8 mouse cellular contexts compared by ENCODE assay signal in the genomic region with DNA sequence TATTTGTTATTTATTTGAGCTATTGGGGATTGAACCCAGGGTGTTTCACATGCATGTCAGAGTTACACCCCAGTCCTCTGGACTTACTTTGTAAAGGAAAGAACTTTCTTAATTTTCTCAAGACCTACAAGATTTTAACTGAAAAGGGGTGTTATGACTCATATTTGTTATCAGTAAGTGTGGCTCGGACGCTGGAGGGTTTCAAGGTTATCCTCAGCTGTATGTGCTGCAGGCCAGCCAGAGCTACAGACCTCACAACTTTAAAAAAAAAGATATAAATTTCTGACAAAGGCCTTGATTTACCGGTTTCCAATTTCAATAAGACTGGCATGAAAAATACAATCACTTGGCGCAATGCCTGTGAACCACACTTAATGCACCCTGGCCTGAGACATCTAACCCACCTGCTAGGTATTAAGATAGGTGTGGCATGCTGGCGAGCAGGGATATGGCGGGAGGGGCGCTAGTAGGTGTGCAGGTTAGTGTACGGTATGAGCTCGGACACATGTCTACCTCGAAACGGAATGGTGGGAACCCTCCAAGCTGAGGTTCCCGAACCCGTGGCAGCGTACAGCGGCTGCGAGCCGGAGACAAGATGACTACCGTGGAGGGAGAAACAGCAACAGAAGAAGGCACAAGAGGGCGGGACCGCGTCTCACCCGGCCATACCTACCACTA. TPM values are rescaled to one million over a fixed set of nuclear protein-coding genes. Genes with fewer than 3 reads are reported as not detected.
DNase-seq lines count a peak whose midpoint lies in the region; ATAC-seq and TF ChIP-seq lines count a peak whose summit lies in the region.

No protein-coding gene starts in this region.

- ATAC-seq in kidney, embryonic 15.5 days (replicated peaks; ENCODE audit: low FRiP score): peak; percentile 47
- ATAC-seq in hindbrain, embryonic 11.5 days (ENCODE audit: low FRiP score): peak; percentile 63
- ATAC-seq in midbrain, embryonic 12.5 days (ENCODE audit: low FRiP score, low read depth): no peak

- TF ChIP-seq CTCF in bone marrow, adult 2 months (IDR thresholded peaks at IDR 0.05; ENCODE audit: control insufficient read depth, insufficient read depth, low read length): no peak

- peaks cover 9% of the 10 kb centered on the region for H3K4me1 ChIP-seq in kidney, embryonic 15.5 days
- H3K4me1 ChIP-seq in bone marrow, adult 2 months (ENCODE audit: control insufficient read depth, insufficient read depth, low read length): peaks cover 2% of the 10 kb centered on the region; the same call in 1 of the 2 replicates
- H3K4me1 ChIP-seq in hindbrain, embryonic 11.5 days (replicated peaks; ENCODE audit: control insufficient read depth, insufficient read depth, low read length): 0 out of 2 replicates have a peak, but pooled peaks cover 2% of the 10 kb centered on the region
- peaks cover 11% of the 10 kb centered on the region; the same call in 1 of the 2 replicates for H3K4me1 ChIP-seq in midbrain, embryonic 12.5 days

- peaks cover 8% of the 10 kb centered on the region; the same call in 1 of the 2 replicates for H3K36me3 ChIP-seq in kidney, embryonic 15.5 days
- no peaks in the 10 kb centered on the region for H3K36me3 ChIP-seq in hindbrain, embryonic 11.5 days (ENCODE audit: control insufficient read depth, insufficient read depth, low read length)
- peaks cover 6% of the 10 kb centered on the region; the same call in 1 of the 2 replicates for H3K36me3 ChIP-seq in midbrain, embryonic 12.5 days

- H3K4me3 ChIP-seq in kidney, embryonic 15.5 days (replicated peaks): peak overlapping the region; percentile 79
- peak overlapping the region; percentile 74 for H3K4me3 ChIP-seq in bone marrow, adult 2 months (replicated peaks; ENCODE audit: control insufficient read depth, low read depth, low read length)
- H3K4me3 ChIP-seq in hindbrain, embryonic 11.5 days (ENCODE audit: low read depth, low read length): peak overlapping the region; percentile 67
- peak overlapping the region; percentile 73 for H3K4me3 ChIP-seq in midbrain, embryonic 12.5 days

- H3K9me3 ChIP-seq in kidney, embryonic 15.5 days (replicated peaks): no peaks in the 10 kb centered on the region
- H3K9me3 ChIP-seq in hindbrain, embryonic 11.5 days (ENCODE audit: control insufficient read depth, low read length): no peaks in the 10 kb centered on the region
- no peaks in the 10 kb centered on the region for H3K9me3 ChIP-seq in midbrain, embryonic 12.5 days

- H3K4me2 ChIP-seq in kidney, embryonic 15.5 days: peak overlapping the region; percentile 87
- H3K4me2 ChIP-seq in hindbrain, embryonic 11.5 days (replicated peaks; ENCODE audit: low read depth, low read length): peak overlapping the region; percentile 78
- H3K4me2 ChIP-seq in midbrain, embryonic 12.5 days (replicated peaks): peak overlapping the region; percentile 81

- no peak for DNase-seq in kidney, adult 11 months
- DNase-seq in hindbrain, embryonic 11.5 days (ENCODE audit: low spot score): no peak
- DNase-seq in urinary bladder, adult 2 months (ENCODE audit: low spot score): no peak
- DNase-seq in layer of hippocampus, adult 11-12 months (ENCODE audit: low spot score): no peak
- DNase-seq in layer of hippocampus, postnatal 10 days (ENCODE audit: low spot score in 2 of 2): no peak

- peak overlapping the region; percentile 82 for H3K9ac ChIP-seq in kidney, embryonic 15.5 days
- peak overlapping the region; percentile 77 for H3K9ac ChIP-seq in hindbrain, embryonic 11.5 days (ENCODE audit: low read depth, low read length)
- H3K9ac ChIP-seq in midbrain, embryonic 12.5 days (replicated peaks): peak overlapping the region; percentile 73

- no peak for TF ChIP-seq POLR2A in bone marrow, adult 2 months (IDR thresholded peaks at IDR 0.05; ENCODE audit: borderline replicate concordance, control insufficient read depth, low read depth, low read length)

- H3K27me3 ChIP-seq in kidney, embryonic 15.5 days: no peaks in the 10 kb centered on the region
- H3K27me3 ChIP-seq in hindbrain, embryonic 11.5 days (ENCODE audit: control insufficient read depth, insufficient read depth, low read length): no peaks in the 10 kb centered on the region
- no peaks in the 10 kb centered on the region for H3K27me3 ChIP-seq in midbrain, embryonic 12.5 days

- WGBS in kidney, embryonic 15.5 days: 2% methylated on average over 22 of the region's 22 CpGs
- under 1% methylated on average over 22 of the region's 22 CpGs for WGBS in bone marrow, adult 2 months
- WGBS in hindbrain, embryonic 11.5 days: 3% methylated on average over 22 of the region's 22 CpGs
- 4% methylated on average over 22 of the region's 22 CpGs for WGBS in midbrain, embryonic 12.5 days

- H3K27ac ChIP-seq in kidney, embryonic 15.5 days: peak overlapping the region; percentile 97
- H3K27ac ChIP-seq in bone marrow, adult 2 months (ENCODE audit: control insufficient read depth, insufficient read depth, low read depth, low read length, poor library complexity): peak overlapping the region; percentile 65
- H3K27ac ChIP-seq in hindbrain, embryonic 11.5 days (ENCODE audit: low read depth, low read length): peak overlapping the region; percentile 81
- peak overlapping the region; percentile 88 for H3K27ac ChIP-seq in midbrain, embryonic 12.5 days (replicated peaks)

RNA-seq across cellular contexts. Expression of gene B3gntl1, which starts 0.5 kb away (rescaled TPM):
- polyA plus RNA-seq in kidney, embryonic 15.5 days (2015; fragmentation: Nextera tagmentation; extraction: Ambion mirVana): 7.0 and 8.0 TPM in 2 replicates
- polyA plus RNA-seq in bone marrow, adult 2 months (2011; ENCODE audit: insufficient read depth, insufficient read length, low replicate concordance, missing spikeins): 2.4 and 6.1 TPM in 2 replicates
- 4.1 and 5.6 TPM in 2 replicates for polyA plus RNA-seq in hindbrain, embryonic 11.5 days (2014; fragmentation: Nextera tagmentation; extraction: Ambion mirVana)
- polyA plus RNA-seq in midbrain, embryonic 12.5 days (2016; fragmentation: Nextera tagmentation; extraction: Ambion mirVana): 6.9 and 8.3 TPM in 2 replicates
- 11.2 and 13.1 TPM in 2 replicates for polyA plus RNA-seq in urinary bladder, adult 2 months (2012; rRNA removed)
- total RNA-seq in layer of hippocampus, postnatal 10 days (2021): 1 to 10 TPM; 7.6 to 8.6 TPM

RNA-seq across cellular contexts. Expression of gene Metrnl, which starts 28.9 kb away (rescaled TPM):
- polyA plus RNA-seq in kidney, embryonic 15.5 days (2015; fragmentation: Nextera tagmentation; extraction: Ambion mirVana): 23.3 and 24.2 TPM in 2 replicates
- 5.4 and 5.5 TPM in 2 replicates for polyA plus RNA-seq in bone marrow, adult 2 months (2011; ENCODE audit: insufficient read depth, insufficient read length, low replicate concordance, missing spikeins)
- 18.0 and 27.7 TPM in 2 replicates for polyA plus RNA-seq in hindbrain, embryonic 11.5 days (2014; fragmentation: Nextera tagmentation; extraction: Ambion mirVana)
- 8.7 and 12.4 TPM in 2 replicates for polyA plus RNA-seq in midbrain, embryonic 12.5 days (2016; fragmentation: Nextera tagmentation; extraction: Ambion mirVana)
- 39.0 and 46.7 TPM in 2 replicates for polyA plus RNA-seq in urinary bladder, adult 2 months (2012; rRNA removed)
- 10 to 100 TPM; 13.1 to 14.3 TPM for total RNA-seq in layer of hippocampus, postnatal 10 days (2021)
